Mouse (Mus musculus) embryonic stem cell, embryonic (primary cell): Measurements from ENCODE around the gene Fgfbp3.
"Not testable (repeated sequence)": the region's sequence is repeated elsewhere in the genome, so short reads cannot be mapped to it uniquely, and the experiment has no call there.

Source experiments
- CTCF ChIA-PET, 4 experiments: fragments of 300-600 bp in 2 of 4; fragments of 350-600 bp in 2 of 4; sonication (Branson Sonifier 250); formaldehyde crosslinking; loops; one replicate each; lab custom pipeline; 2022; ENCODE audit warnings: inconsistent platforms in 2 of 4; lab: Charles Lee
- POLR2A ChIA-PET, 4 experiments: fragments of 300-600 bp in 2 of 4; fragments of 350-600 bp in 2 of 4; sonication (Branson Sonifier 250); formaldehyde crosslinking; loops; one replicate each; lab custom pipeline; 2022; ENCODE audit warnings: antibody characterized with exemption in 4 of 4, inconsistent platforms in 1 of 4; lab: Charles Lee

Gene Fgfbp3

GRCm38 (mm10) chr19:36919466-36919865 is at the start of gene Fgfbp3:
Gene Fgfbp3 (minus strand): TSS chr19:36919615.
- ChIA-PET POLR2A (interaction anchor here in 3 of 4 experiments (0.9 to 4.5 kb wide), 28 partner anchors 8 to 654 kb away, joined by 3 to 56 read pairs (median 6); partner anchors contain the start of genes Kif11 (in 1 of the 3), Ppp1r3c (in 1 of the 3) and Tnks2 (in 1 of the 3)), CTCF (interaction anchor here (0.8 to 2.3 kb wide), 13 partner anchors 9 to 182 kb away, joined by 3 to 42 read pairs (median 4); no protein-coding TSS in a partner anchor)

GRCm38 (mm10) chr19:36962544-36963260 is 43.3 kb upstream of the Fgfbp3 start:
- POLR2A ChIA-PET, result interaction anchor here in 1 of 4 experiments (0.9 to 4.7 kb wide), 4 partner anchors 9 to 287 kb away, joined by 3 to 35 read pairs (median 7); partner anchors contain the start of gene Btaf1
- CTCF ChIA-PET, result not testable (repeated sequence)

GRCm38 (mm10) chr19:36961320-36961719 is 41.9 kb upstream of the Fgfbp3 start:
- ChIA-PET CTCF (no interaction called here), POLR2A (interaction anchor here in 1 of 4 experiments (1.1 to 1.5 kb wide), 3 partner anchors 20 to 35 kb away, joined by 3 to 4 read pairs (median 4); partner anchors contain the start of gene Btaf1)

GRCm38 (mm10) chr19:36958331-36958730 is 38.9 kb upstream of the Fgfbp3 start:
- POLR2A ChIA-PET, result interaction anchor here in 1 of 4 experiments (1.3 to 1.6 kb wide), 3 partner anchors 32 to 311 kb away, joined by 5 to 6 read pairs (median 5); partner anchors contain the start of gene Btaf1

GRCm38 (mm10) chr19:36953637-36954206 is 34.3 kb upstream of the Fgfbp3 start:
- CTCF ChIA-PET, result interaction anchor here in 1 of 4 experiments (1.2 kb wide), 1 partner anchor 14 kb away, joined by 3 read pairs; no protein-coding TSS in a partner anchor

More at GRCm38 (mm10) chr19:36958331-36958730, 38.9 kb upstream of the Fgfbp3 start:
- CTCF ChIA-PET, result no interaction called here

GRCm38 (mm10) chr19:36940064-36940463 is 20.6 kb upstream of the Fgfbp3 start:
- POLR2A ChIA-PET, result interaction anchor here in 2 of 4 experiments (0.6 to 4.6 kb wide), 18 partner anchors 9 to 440 kb away, joined by 3 to 58 read pairs (median 3); partner anchors contain the start of genes Btaf1 (in 1 of the 2) and Kif11 (in 1 of the 2)
- CTCF ChIA-PET, result interaction anchor here in 3 of 4 experiments (0.6 to 1.5 kb wide), 9 partner anchors 9 to 900 kb away, joined by 3 to 7 read pairs (median 3); no protein-coding TSS in a partner anchor

More at GRCm38 (mm10) chr19:36953637-36954206, 34.3 kb upstream of the Fgfbp3 start:
- POLR2A ChIA-PET, result interaction anchor here in 2 of 4 experiments (0.6 to 5.4 kb wide), 7 partner anchors 10 to 315 kb away, joined by 3 to 35 read pairs (median 4); partner anchors contain the start of gene Btaf1 (in 1 of the 2)

GRCm38 (mm10) chr19:36938008-36938407 is 18.6 kb upstream of the Fgfbp3 start:
- CTCF ChIA-PET, result no interaction called here

GRCm38 (mm10) chr19:36936285-36936684 is 16.9 kb upstream of the Fgfbp3 start:
- POLR2A ChIA-PET, result interaction anchor here in 1 of 4 experiments (1.4 to 3.0 kb wide), 3 partner anchors 10 to 18 kb away, joined by 4 to 15 read pairs (median 9); partner anchors contain the start of genes Btaf1 and Fgfbp3
- CTCF ChIA-PET, result interaction anchor here in 1 of 4 experiments (1.6 kb wide), 1 partner anchor 19 kb away, joined by 3 read pairs; no protein-coding TSS in a partner anchor

More at GRCm38 (mm10) chr19:36938008-36938407, 18.6 kb upstream of the Fgfbp3 start:
- POLR2A ChIA-PET, result interaction anchor here in 1 of 4 experiments (4.6 kb wide), 1 partner anchor 10 kb away, joined by 58 read pairs; the partner anchor contains the start of gene Btaf1

- POLR2A ChIA-PET, result interaction anchor here in 1 of 4 experiments (1.2 to 8.7 kb wide), 6 partner anchors 7 to 423 kb away, joined by 3 to 58 read pairs (median 6); partner anchors contain the start of gene Fgfbp3
- CTCF ChIA-PET, result interaction anchor here in 1 of 4 experiments (0.6 kb wide), 1 partner anchor 342 kb away, joined by 3 read pairs; no protein-coding TSS in a partner anchor
These were observed 13.2 kb upstream of the Fgfbp3 start for GRCm38 (mm10) chr19:36932613-36933012.

- POLR2A ChIA-PET, result interaction anchor here in 2 of 4 experiments (0.6 to 8.7 kb wide), 9 partner anchors 8 to 424 kb away, joined by 3 to 58 read pairs (median 3); partner anchors contain the start of gene Fgfbp3 (in 1 of the 2)
- CTCF ChIA-PET, result interaction anchor here in 2 of 4 experiments (0.6 to 1.3 kb wide), 3 partner anchors 8 to 670 kb away, joined by 3 read pairs; no protein-coding TSS in a partner anchor
These were observed 12.7 kb upstream of the Fgfbp3 start for GRCm38 (mm10) chr19:36932097-36932496.

- POLR2A ChIA-PET, result interaction anchor here in 3 of 4 experiments (0.6 to 8.7 kb wide), 14 partner anchors 8 to 542 kb away, joined by 3 to 58 read pairs (median 4); partner anchors contain the start of gene Fgfbp3 (in 1 of the 3)
- CTCF ChIA-PET, result interaction anchor here in 1 of 4 experiments (0.9 kb wide), 1 partner anchor 20 kb away, joined by 3 read pairs; no protein-coding TSS in a partner anchor
These were observed 10.4 kb upstream of the Fgfbp3 start for GRCm38 (mm10) chr19:36929816-36930215.

- ChIA-PET CTCF (interaction anchor here (0.7 to 1.1 kb wide), 4 partner anchors 12 to 529 kb away, joined by 3 to 7 read pairs (median 3); no protein-coding TSS in a partner anchor), POLR2A (interaction anchor here in 3 of 4 experiments (0.7 to 8.7 kb wide), 12 partner anchors 8 to 783 kb away, joined by 3 to 58 read pairs (median 5); partner anchors contain the start of gene Fgfbp3 (in 2 of the 3))
These were observed 8.5 kb upstream of the Fgfbp3 start for GRCm38 (mm10) chr19:36927800-36928361.

GRCm38 (mm10) chr19:36926553-36927236 is 7.3 kb upstream of the Fgfbp3 start:
- ChIA-PET POLR2A (interaction anchor here (0.5 to 8.7 kb wide), 67 partner anchors 8 to 1505 kb away, joined by 3 to 58 read pairs (median 4); partner anchors contain the start of genes Kif11 (in 2 of the 4), Fgfbp3 (in 1 of the 4), March5 (in 1 of the 4) and Ppp1r3c (in 1 of the 4)), CTCF (interaction anchor here in 3 of 4 experiments (0.5 to 2.4 kb wide), 8 partner anchors 16 to 498 kb away, joined by 3 to 14 read pairs (median 5); no protein-coding TSS in a partner anchor)

GRCm38 (mm10) chr19:36925671-36926552 is 6.5 kb upstream of the Fgfbp3 start, which contains the start of gene Btaf1:
Gene Btaf1 (plus strand): TSS chr19:36926079.
- POLR2A ChIA-PET, result interaction anchor here (0.5 to 8.7 kb wide), 77 partner anchors 8 to 1506 kb away, joined by 3 to 58 read pairs (median 4); partner anchors contain the start of genes Kif11 (in 2 of the 4), Tnks2 (in 2 of the 4), March5 (in 1 of the 4) and Ppp1r3c (in 1 of the 4)

GRCm38 (mm10) chr19:36922936-36923335 is 3.5 kb upstream of the Fgfbp3 start:
- POLR2A ChIA-PET, result interaction anchor here in 2 of 4 experiments (0.9 to 3.7 kb wide), 13 partner anchors 8 to 453 kb away, joined by 3 to 22 read pairs (median 4); partner anchors contain the start of gene Kif11 (in 1 of the 2)
- CTCF ChIA-PET, result interaction anchor here (0.6 to 2.9 kb wide), 10 partner anchors 13 to 122 kb away, joined by 3 to 34 read pairs (median 4); no protein-coding TSS in a partner anchor

More at GRCm38 (mm10) chr19:36925671-36926552, 6.5 kb upstream of the Fgfbp3 start, which contains the start of gene Btaf1:
- CTCF ChIA-PET, result interaction anchor here (0.5 to 2.4 kb wide), 10 partner anchors 16 to 499 kb away, joined by 3 to 14 read pairs (median 4); no protein-coding TSS in a partner anchor
